Mouse (Mus musculus) G1E (cell line): Measurements from ENCODE around the gene Il10.

Experiments
- CTCF ChIP-seq: IDR thresholded peaks from 2 replicates; pipeline ENCODE4 v1.5.1; 2012; ENCODE audit warnings: low read depth, low read length, inconsistent platforms, mixed read lengths
- GATA1 ChIP-seq: IDR thresholded peaks from 2 replicates; pipeline ENCODE4 v1.6.1; 2012; ENCODE audit warnings: borderline replicate concordance, low read length, inconsistent platforms, mixed read lengths
- POLR2AphosphoS5 ChIP-seq: IDR thresholded peaks from 2 replicates; pipeline ENCODE4 v1.6.1; 2012; ENCODE audit warnings: low read depth, low read length, inconsistent platforms; ENCODE audit not compliant: insufficient replicate concordance
- TAL1 ChIP-seq: conservative IDR thresholded peaks from 2 replicates; pipeline ENCODE4 v1.6.1; 2012; ENCODE audit warnings: low read depth, low read length, inconsistent platforms, mixed read lengths

DNA sequence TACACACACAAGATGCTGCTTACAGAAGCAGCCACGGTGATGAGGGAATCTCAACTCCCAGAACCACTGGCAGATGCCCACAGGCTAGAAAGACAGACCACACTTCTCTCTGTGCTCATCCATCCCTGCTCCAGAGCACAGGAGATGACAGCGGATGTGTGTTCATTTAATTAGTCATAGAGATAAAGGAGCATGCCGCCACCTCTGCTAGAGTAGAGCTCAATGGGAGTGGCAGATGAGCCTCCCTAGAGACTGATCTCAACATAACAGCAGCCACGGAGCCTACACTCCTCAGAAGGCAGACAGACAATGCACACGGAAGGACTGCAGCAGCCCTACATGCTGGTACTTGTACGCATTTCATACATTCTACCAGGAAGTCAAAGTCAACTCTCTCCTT lies 44.6 kb downstream of the Il10 start:
- TF ChIP-seq CTCF (no peak), TAL1 (no peak), GATA1 (no peak), POLR2AphosphoS5 (no peak)
